Mouse (Mus musculus): ENCODE data around the gene Lgals2. TPM values are rescaled to one million over a fixed set of nuclear protein-coding genes. Genes with fewer than 3 reads are reported as not detected.

Lgals2 gene
- polyA plus RNA-seq, 1 experiment, result 0.32 TPM

- H3K27me3 ChIP-seq (ENCODE audit: control insufficient read depth, insufficient read depth, low read length), result peaks cover 10% of the 10 kb centered on the region; the same call in 1 of the 2 replicates
- H3K36me3 ChIP-seq (ENCODE audit: control insufficient read depth, insufficient read depth, low read length), result no peaks in the 10 kb centered on the region
- TF ChIP-seq CTCF (IDR thresholded peaks at IDR 0.05; ENCODE audit: extremely low read depth, insufficient read depth, insufficient read length, insufficient replicate concordance) (no peak), POLR2A (IDR thresholded peaks at IDR 0.05; ENCODE audit: low read depth, low read length) (no peak)
- WGBS, result 7% methylated on average over 67 of the region's 67 CpGs
- peaks cover 12% of the 10 kb centered on the region for H3K4me1 ChIP-seq (ENCODE audit: control insufficient read depth, insufficient read depth, insufficient read length)
- H3K4me3 ChIP-seq (ENCODE audit: extremely low read depth, insufficient read depth, insufficient read length), result peak overlapping the region; percentile 61
- H3K27ac ChIP-seq (ENCODE audit: insufficient read depth, low read length), result peak overlapping the region; percentile 33
- no peak for DNase-seq (ENCODE audit: low read depth in 1 of 2, low spot score in 2 of 2)
These were observed 53.2 kb downstream of the Lgals2 start for GRCm38 (mm10) chr15:78801971-78802741.

GRCm38 (mm10) chr15:78801571-78801970, 53.8 kb downstream of the Lgals2 start:
- H3K27me3 ChIP-seq (ENCODE audit: control insufficient read depth, insufficient read depth, low read length), result peaks cover 10% of the 10 kb centered on the region; the same call in 1 of the 2 replicates
- TF ChIP-seq CTCF (IDR thresholded peaks at IDR 0.05; ENCODE audit: extremely low read depth, insufficient read depth, insufficient read length, insufficient replicate concordance), result no peak
- no peak for TF ChIP-seq POLR2A (IDR thresholded peaks at IDR 0.05; ENCODE audit: low read depth, low read length)
- WGBS, result 92% methylated on average over 9 of the region's 9 CpGs
- DNase-seq (ENCODE audit: low read depth in 1 of 2, low spot score in 2 of 2), result no peak
- no peaks in the 10 kb centered on the region for H3K36me3 ChIP-seq (ENCODE audit: control insufficient read depth, insufficient read depth, low read length)
- no peak overlapping the region for H3K27ac ChIP-seq (ENCODE audit: insufficient read depth, low read length)
- peak overlapping the region; percentile 61; the same call in 1 of the 2 replicates for H3K4me3 ChIP-seq (ENCODE audit: extremely low read depth, insufficient read depth, insufficient read length)
- H3K4me1 ChIP-seq (ENCODE audit: control insufficient read depth, insufficient read depth, insufficient read length), result peaks cover 12% of the 10 kb centered on the region

Other genes with a start within 250 kb of the Lgals2 start
- 0.20 and 0.29 TPM in 2 replicates for gene Elfn2, start 136.8 kb downstream of the Lgals2 start, polyA plus RNA-seq (2012; rRNA removed)
- 66.0 and 78.6 TPM in 2 replicates for gene Mfng, start 82.1 kb downstream of the Lgals2 start, polyA plus RNA-seq (2012; rRNA removed)
- 6.4 and 7.4 TPM in 2 replicates for gene Card10, start 52.5 kb downstream of the Lgals2 start, polyA plus RNA-seq (2012; rRNA removed)
- gene Cdc42ep1, start 12.9 kb downstream of the Lgals2 start, polyA plus RNA-seq (2012; rRNA removed), result 29.6 and 31.3 TPM in 2 replicates
- 70.2 and 89.3 TPM in 2 replicates for gene Gga1, start 21.7 kb upstream of the Lgals2 start, polyA plus RNA-seq (2012; rRNA removed)
- 0.12 and 0.13 TPM in 2 replicates for gene Gm49510, start 44.1 kb upstream of the Lgals2 start, polyA plus RNA-seq (2012; rRNA removed)
- 182 and 272 TPM in 2 replicates for gene Sh3bp1, start 44.2 kb upstream of the Lgals2 start, polyA plus RNA-seq (2012; rRNA removed)
- gene Pdxp, start 58.4 kb upstream of the Lgals2 start, polyA plus RNA-seq (2012; rRNA removed), result 13.1 and 23.5 TPM in 2 replicates
- 75.4 and 93.0 TPM in 2 replicates for gene Lgals1, start 71.2 kb upstream of the Lgals2 start, polyA plus RNA-seq (2012; rRNA removed)
- gene Nol12, start 79.4 kb upstream of the Lgals2 start, polyA plus RNA-seq (2012; rRNA removed), result 14.2 TPM in 2 replicates
- 40.9 and 44.8 TPM in 2 replicates for gene Triobp, start 92.2 kb upstream of the Lgals2 start, polyA plus RNA-seq (2012; rRNA removed)
- 14.3 and 25.4 TPM in 2 replicates for gene H1f0, start 172.9 kb upstream of the Lgals2 start, polyA plus RNA-seq (2012; rRNA removed)
- gene Galr3, start 186.4 kb upstream of the Lgals2 start, polyA plus RNA-seq (2012; rRNA removed), result 0.39 and 1.0 TPM in 2 replicates
- 57.3 and 78.9 TPM in 2 replicates for gene Ankrd54, start 207.4 kb upstream of the Lgals2 start, polyA plus RNA-seq (2012; rRNA removed)
- gene Eif3l, start 219.7 kb upstream of the Lgals2 start, polyA plus RNA-seq (2012; rRNA removed), result 85.7 and 97.2 TPM in 2 replicates